Mouse (Mus musculus) forebrain, embryonic 10.5 days (tissue): ENCODE data around the gene Pars2. TPM values are rescaled to one million over a fixed set of nuclear protein-coding genes. Genes with fewer than 3 reads are reported as not detected.

Experiments
- DNase-seq: peaks from one replicate; pipeline ENCODE4 v3.0.0-alpha.2; 2017; ENCODE audit warnings: low spot score; ENCODE audit errors: extremely low spot score
- H3K27ac ChIP-seq: fragments of 300-500 bp; sonication (generic); 2 replicates; pipeline ENCODE4 v1.5.1; 2016; ENCODE audit warnings: mild to moderate bottlenecking
- H3K27me3 ChIP-seq: fragments of 300-500 bp; sonication (generic); 2 replicates; pipeline ENCODE4 v1.6.1; 2016; ENCODE audit warnings: mild to moderate bottlenecking; ENCODE audit not compliant: poor library complexity, severe bottlenecking
- H3K36me3 ChIP-seq: fragments of 300-500 bp; sonication (generic); replicated peaks from 2 replicates; pipeline ENCODE4 v1.6.1; 2016; ENCODE audit warnings: mild to moderate bottlenecking, moderate library complexity
- H3K4me1 ChIP-seq: fragments of 300-500 bp; sonication (generic); 2 replicates; pipeline ENCODE4 v1.6.1; 2016
- H3K4me3 ChIP-seq: fragments of 300-500 bp; sonication (generic); 2 replicates; pipeline ENCODE4 v1.5.1; 2016; ENCODE audit warnings: mild to moderate bottlenecking, moderate library complexity
- H3K9me3 ChIP-seq: fragments of 300-500 bp; sonication (generic); 2 replicates; pipeline ENCODE4 v1.6.1; 2016; ENCODE audit warnings: mild to moderate bottlenecking, moderate library complexity
- WGBS: fragments of 180-500 bp; shearing (Covaris S2); methylation state at CpG from one replicate; pipeline ENCODE4 v1.1.7; 2016; 5-methylcytosine and 5-hydroxymethylcytosine counted together
- polyA plus RNA-seq: library from polyadenylated mRNA; unstranded; fragments of >200 nt; fragmentation: Nextera tagmentation; extraction: Ambion mirVana; gene quantifications from 2 replicates; pipeline ENCODE4 v1.2.1, GENCODE M21; 2016

Gene Pars2
- polyA plus RNA-seq, 1 experiment from 2014 or later, result 14.9 TPM

GRCm38 (mm10) chr4:106622712-106623111 is 28.2 kb upstream of the Pars2 start:
- Histone ChIP-seq H3K9me3 (no peaks in the 10 kb centered on the region), H3K4me1 (peaks cover 21% of the 10 kb centered on the region; the same call in 1 of the 2 replicates), H3K27me3 (peaks cover 73% of the 10 kb centered on the region), H3K4me3 (no peak overlapping the region), H3K27ac (no peak overlapping the region), H3K36me3 (no peaks in the 10 kb centered on the region)
- WGBS, result 38% methylated on average over 28 of the region's 28 CpGs
- no peak for DNase-seq

- Histone ChIP-seq H3K27ac (no peak overlapping the region), H3K4me3 (no peak overlapping the region), H3K9me3 (no peaks in the 10 kb centered on the region), H3K4me1 (peaks cover 25% of the 10 kb centered on the region; the same call in 1 of the 2 replicates), H3K36me3 (no peaks in the 10 kb centered on the region), H3K27me3 (peaks cover 73% of the 10 kb centered on the region)
- 94% methylated on average over 10 of the region's 10 CpGs for WGBS
- no peak for DNase-seq
These were observed 26.6 kb upstream of the Pars2 start for GRCm38 (mm10) chr4:106624271-106624670.

DNA sequence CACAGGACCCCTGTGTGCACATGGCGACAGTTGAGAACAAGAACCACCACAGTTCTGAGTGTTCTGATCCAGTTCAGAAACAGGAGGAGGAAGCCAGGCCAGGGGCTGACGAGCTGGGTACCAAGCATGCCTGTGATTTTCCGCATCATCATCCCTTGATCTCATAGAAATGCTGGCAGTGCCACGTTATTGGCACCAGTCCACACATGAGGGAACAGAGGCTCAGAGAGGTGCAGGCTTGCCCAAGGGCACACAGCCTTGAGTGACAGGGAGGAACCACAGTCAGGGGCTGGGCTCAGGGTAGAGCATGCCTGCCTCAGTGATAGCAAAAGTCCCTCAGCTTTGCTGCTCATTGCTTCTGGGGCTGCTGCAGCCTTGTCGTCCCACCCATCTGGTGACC is 23.1 kb upstream of the Pars2 start:
- Histone ChIP-seq H3K9me3 (no peaks in the 10 kb centered on the region), H3K27ac (no peak overlapping the region), H3K4me1 (peaks cover 23% of the 10 kb centered on the region), H3K27me3 (peaks cover 54% of the 10 kb centered on the region), H3K36me3 (no peaks in the 10 kb centered on the region), H3K4me3 (no peak overlapping the region)
- no peak for DNase-seq
- WGBS, result 84% methylated on average over 5 of the region's 5 CpGs

DNA sequence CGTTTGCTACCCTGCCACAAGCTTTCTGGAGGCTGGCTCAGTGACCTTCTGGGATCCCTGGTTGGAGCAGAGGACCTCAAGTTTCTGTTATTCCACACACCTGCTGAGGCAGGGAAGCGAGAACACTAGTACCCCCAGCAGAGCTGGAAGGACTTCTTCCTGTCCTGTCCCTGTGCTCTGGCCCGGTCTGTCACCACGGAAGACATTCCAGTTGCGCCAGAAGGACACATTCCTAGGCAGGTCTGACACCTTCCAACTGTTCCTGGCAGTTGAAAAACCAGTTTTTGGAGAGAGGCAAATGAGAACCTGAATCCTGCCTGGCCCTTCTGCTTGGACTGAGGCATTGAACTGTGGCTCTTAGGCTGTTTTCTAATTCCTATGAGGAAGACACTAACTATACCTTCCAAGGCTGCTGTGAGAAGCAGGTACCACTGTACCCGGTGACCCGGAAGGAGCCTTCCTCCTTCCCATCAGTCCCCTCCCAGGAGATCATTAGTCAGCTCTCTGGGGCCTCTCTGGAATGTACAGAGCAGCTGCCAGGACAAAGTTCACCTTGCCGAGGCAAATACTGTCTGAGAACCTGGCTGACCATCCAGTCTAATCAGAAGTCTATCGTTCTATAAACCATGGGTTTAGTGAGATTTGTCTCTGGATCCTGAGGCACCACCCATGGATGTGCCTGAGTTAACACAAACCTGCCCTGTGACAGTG is 22.1 kb upstream of the Pars2 start:
- Histone ChIP-seq H3K27ac (no peak overlapping the region), H3K4me1 (peaks cover 29% of the 10 kb centered on the region), H3K9me3 (no peaks in the 10 kb centered on the region), H3K4me3 (no peak overlapping the region), H3K27me3 (peaks cover 44% of the 10 kb centered on the region), H3K36me3 (no peaks in the 10 kb centered on the region)
- no peak for DNase-seq
- 59% methylated on average over 9 of the region's 9 CpGs for WGBS

DNA sequence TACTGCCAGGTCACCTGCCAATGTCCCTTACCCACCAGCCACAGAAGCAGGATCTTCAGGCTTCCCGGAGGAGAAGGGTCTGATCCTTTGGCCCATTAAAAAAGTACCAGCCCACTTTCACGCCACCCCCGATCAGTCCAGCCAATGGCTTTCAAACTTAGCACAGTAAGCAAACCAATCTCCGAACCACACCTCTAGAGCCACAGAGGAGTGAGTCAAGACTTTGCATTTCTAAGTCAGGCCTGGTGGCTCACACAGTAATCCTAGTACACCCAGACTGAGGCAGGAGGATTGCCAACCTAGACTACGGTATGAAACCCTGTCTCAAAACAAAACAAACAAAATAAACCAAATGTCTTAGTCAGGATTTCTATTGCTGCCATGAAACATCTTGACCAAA is 21.5 kb upstream of the Pars2 start:
- Histone ChIP-seq H3K36me3 (no peaks in the 10 kb centered on the region), H3K27ac (no peak overlapping the region), H3K27me3 (peaks cover 39% of the 10 kb centered on the region), H3K4me3 (no peak overlapping the region), H3K9me3 (no peaks in the 10 kb centered on the region), H3K4me1 (peaks cover 33% of the 10 kb centered on the region)
- no peak for DNase-seq
- 79% methylated on average over 5 of the region's 5 CpGs for WGBS

GRCm38 (mm10) chr4:106630333-106631220 is 20.3 kb upstream of the Pars2 start:
- Histone ChIP-seq H3K4me3 (no peak overlapping the region), H3K9me3 (no peaks in the 10 kb centered on the region), H3K4me1 (peaks cover 33% of the 10 kb centered on the region), H3K27ac (no peak overlapping the region), H3K36me3 (no peaks in the 10 kb centered on the region), H3K27me3 (peaks cover 27% of the 10 kb centered on the region)
- DNase-seq, result peak; percentile 59
- 41% methylated on average over 14 of the region's 14 CpGs for WGBS

DNA sequence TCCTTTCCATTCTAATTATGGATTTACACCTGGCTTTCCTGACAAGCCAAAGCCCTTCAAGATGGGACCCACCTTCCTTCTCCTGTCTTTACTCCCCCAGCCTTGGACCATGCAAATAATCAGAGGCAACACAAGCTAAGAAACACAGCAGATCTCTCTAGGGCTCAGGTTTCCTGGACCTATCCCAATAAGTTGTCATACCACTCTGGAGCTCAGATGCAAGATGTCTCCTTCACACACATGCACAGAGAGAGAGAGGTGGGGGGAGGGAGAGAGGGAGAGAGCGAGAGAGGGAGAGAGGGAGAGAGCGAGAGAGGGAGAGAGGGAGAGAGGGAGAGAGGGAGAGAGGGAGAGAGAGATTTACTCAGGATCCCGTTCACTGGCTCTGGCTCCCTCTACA is 18.6 kb upstream of the Pars2 start:
- no peak overlapping the region for H3K27ac ChIP-seq
- DNase-seq, result no peak
- 75% methylated on average over 1 of the region's 3 CpGs for WGBS
- H3K4me3 ChIP-seq, result no peak overlapping the region
- no peaks in the 10 kb centered on the region for H3K36me3 ChIP-seq
- peaks cover 19% of the 10 kb centered on the region for H3K27me3 ChIP-seq
- peaks cover 26% of the 10 kb centered on the region for H3K4me1 ChIP-seq
- H3K9me3 ChIP-seq, result no peaks in the 10 kb centered on the region

- Histone ChIP-seq H3K36me3 (no peaks in the 10 kb centered on the region), H3K9me3 (no peaks in the 10 kb centered on the region), H3K4me3 (no peak overlapping the region), H3K4me1 (peaks cover 28% of the 10 kb centered on the region), H3K27me3 (peaks cover 12% of the 10 kb centered on the region; the same call in 1 of the 2 replicates), H3K27ac (no peak overlapping the region)
- WGBS, result 52% methylated on average over 8 of the region's 8 CpGs
- no peak for DNase-seq
These were observed 17.4 kb upstream of the Pars2 start for GRCm38 (mm10) chr4:106633281-106634085.

GRCm38 (mm10) chr4:106634086-106634479 is 16.8 kb upstream of the Pars2 start:
- H3K4me3 ChIP-seq, result no peak overlapping the region
- 75% methylated on average over 9 of the region's 9 CpGs for WGBS
- H3K9me3 ChIP-seq, result no peaks in the 10 kb centered on the region
- no peaks in the 10 kb centered on the region for H3K36me3 ChIP-seq
- H3K27ac ChIP-seq, result no peak overlapping the region
- H3K4me1 ChIP-seq, result peaks cover 25% of the 10 kb centered on the region
- no peak for DNase-seq
- peaks cover 8% of the 10 kb centered on the region; the same call in 1 of the 2 replicates for H3K27me3 ChIP-seq

DNA sequence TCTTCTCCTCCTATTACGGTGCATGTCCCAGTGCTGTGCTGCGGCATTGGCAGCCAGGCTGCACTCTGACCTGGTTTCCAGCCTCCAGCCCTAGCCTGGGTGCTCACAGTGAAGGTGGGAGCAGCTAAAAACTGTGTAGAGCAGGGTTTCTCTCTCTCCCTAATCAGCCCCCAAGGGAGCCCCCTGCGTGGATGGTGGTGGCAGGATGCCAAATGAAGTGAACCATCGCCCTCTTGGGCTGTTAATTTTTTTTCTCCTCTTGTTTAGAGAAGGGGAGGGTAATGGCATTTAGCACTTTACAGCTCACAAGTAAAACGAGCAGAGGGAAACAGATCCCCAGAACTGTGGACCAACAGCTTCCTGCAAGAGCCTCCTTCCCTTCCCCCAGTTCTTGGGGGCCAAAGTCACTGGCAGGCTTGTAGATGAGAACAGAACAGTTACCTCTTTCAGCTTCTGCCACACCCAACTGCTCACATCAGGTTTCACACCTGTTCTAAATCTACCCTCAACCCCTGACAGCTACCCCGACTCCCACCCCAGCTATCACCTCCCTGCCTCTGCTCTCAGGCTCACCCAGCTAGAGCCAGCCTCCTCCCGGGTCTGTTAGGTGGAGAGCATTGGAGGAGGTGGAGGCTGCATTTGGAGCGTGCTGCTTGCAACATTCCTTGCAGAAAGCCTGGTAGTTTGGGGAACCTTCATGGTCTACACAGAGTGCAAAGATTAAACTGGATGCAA is 7.2 kb upstream of the Pars2 start:
- Histone ChIP-seq H3K27me3 (peaks cover 21% of the 10 kb centered on the region), H3K4me3 (no peak overlapping the region), H3K9me3 (peaks cover 10% of the 10 kb centered on the region; the same call in 1 of the 2 replicates), H3K27ac (no peak overlapping the region), H3K4me1 (no peaks in the 10 kb centered on the region), H3K36me3 (no peaks in the 10 kb centered on the region)
- DNase-seq, result no peak
- WGBS, result 60% methylated on average over 8 of the region's 8 CpGs

- Histone ChIP-seq H3K9me3 (peaks cover 10% of the 10 kb centered on the region; the same call in 1 of the 2 replicates), H3K27ac (no peak overlapping the region), H3K4me1 (no peaks in the 10 kb centered on the region), H3K36me3 (no peaks in the 10 kb centered on the region), H3K27me3 (peaks cover 27% of the 10 kb centered on the region), H3K4me3 (no peak overlapping the region)
- DNase-seq, result no peak
- WGBS, result 83% methylated on average over 6 of the region's 6 CpGs
These were observed 6.7 kb upstream of the Pars2 start for GRCm38 (mm10) chr4:106644218-106644610.

- Histone ChIP-seq H3K9me3 (peaks cover 4% of the 10 kb centered on the region; the same call in 1 of the 2 replicates), H3K27ac (no peak overlapping the region), H3K4me1 (0 out of 2 replicates have a peak, but pooled peaks cover 3% of the 10 kb centered on the region), H3K27me3 (peaks cover 27% of the 10 kb centered on the region), H3K36me3 (no peaks in the 10 kb centered on the region), H3K4me3 (no peak overlapping the region)
- WGBS, result 81% methylated on average over 5 of the region's 5 CpGs
- DNase-seq, result no peak
These were observed 5.1 kb upstream of the Pars2 start for GRCm38 (mm10) chr4:106645797-106646196.
